Mouse (Mus musculus) heart, postnatal 0 days (tissue): ENCODE measurements at regions not wholly inside any gene's neighbourhood (a gene's known extent, or its start where the extent isn't known, plus 50 kb on each side); places are given as distances from the start of the nearest gene placed in this dataset.

ENCODE experiments used
- CTCF ChIP-seq: IDR thresholded peaks from 2 replicates; pipeline ENCODE4 v1.5.1; 2016; ENCODE audit warnings: antibody characterized with exemption, control low read depth, low read depth
- EP300 ChIP-seq: IDR thresholded peaks from 2 replicates; pipeline ENCODE4 v1.6.1; 2016; ENCODE audit warnings: antibody characterized with exemption, low read depth

DNA sequence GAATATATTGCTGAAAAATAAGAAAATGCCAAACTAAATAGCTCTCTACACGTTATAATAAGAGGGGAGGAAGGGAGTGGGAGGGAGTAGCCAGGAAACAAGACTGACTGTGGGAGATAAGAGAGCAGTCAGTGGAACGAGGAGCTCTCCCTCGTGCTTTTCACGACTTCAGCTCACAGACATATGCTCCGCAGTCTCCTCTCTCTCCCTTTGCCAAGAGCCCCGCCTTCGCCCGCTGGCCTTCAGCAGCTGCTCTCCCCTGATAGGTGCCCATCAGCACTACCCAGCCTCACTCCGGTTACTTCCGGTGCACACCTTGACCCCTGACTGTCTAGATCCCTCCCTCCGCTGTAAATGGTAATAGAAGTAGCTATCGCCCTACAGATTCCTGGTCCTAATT, 370.8 kb upstream of the Id2 start:
- TF ChIP-seq CTCF (no peak), EP300 (no peak)
